Mouse (Mus musculus) cerebellum, adult 2 months (tissue): ENCODE data around the gene Gm47841.

Experiments
- CTCF ChIP-seq: fragments of 200-500 bp; IDR thresholded peaks from 2 replicates; pipeline ENCODE4 v1.5.1; 2011; ENCODE audit warnings: low read depth, mild to moderate bottlenecking, control low read depth, low read length, moderate library complexity, borderline replicate concordance; ENCODE audit not compliant: insufficient read depth
- POLR2A ChIP-seq: fragments of 200-500 bp; IDR thresholded peaks from 2 replicates; pipeline ENCODE4 v1.6.1; 2011; ENCODE audit warnings: low read length, control low read depth, borderline replicate concordance; ENCODE audit not compliant: insufficient read depth

GRCm38 (mm10) chr15:101048338-101048896 is 1.2 kb upstream of the Gm47841 start:
- TF ChIP-seq CTCF (no peak), POLR2A (no peak)
